Mouse (Mus musculus) small intestine, adult 2 months (tissue): ENCODE measurements around the gene Khdrbs1. TPM values are rescaled to one million over a fixed set of nuclear protein-coding genes. Genes with fewer than 3 reads are reported as not detected.
"Not testable (repeated sequence)": the region's sequence is repeated elsewhere in the genome, so short reads cannot be mapped to it uniquely, and the experiment has no call there.

Experiments
- H3K27ac ChIP-seq: fragments of 200-500 bp; 2 replicates; pipeline ENCODE4 v1.5.1; 2012; ENCODE audit warnings: low read depth, low read length, control low read depth, inconsistent platforms; ENCODE audit not compliant: insufficient read depth
- H3K27me3 ChIP-seq: fragments of 200-500 bp; 2 replicates; pipeline ENCODE4 v1.6.1; 2012; ENCODE audit warnings: mild to moderate bottlenecking, moderate library complexity, low read length, inconsistent platforms; ENCODE audit not compliant: control insufficient read depth, insufficient read depth
- H3K36me3 ChIP-seq: fragments of 200-500 bp; 2 replicates; pipeline ENCODE4 v1.6.1; 2012; ENCODE audit warnings: mild to moderate bottlenecking, low read length, control low read depth, inconsistent platforms; ENCODE audit not compliant: control insufficient read depth, insufficient read depth
- H3K4me1 ChIP-seq: fragments of 200-500 bp; 2 replicates; pipeline ENCODE4 v1.6.1; 2012; ENCODE audit warnings: low read length, inconsistent platforms, mixed read lengths; ENCODE audit not compliant: control insufficient read depth, insufficient read depth, insufficient read length
- H3K4me3 ChIP-seq: fragments of 200-500 bp; 2 replicates; pipeline ENCODE4 v1.5.1; 2012; ENCODE audit warnings: low read depth, mild to moderate bottlenecking, control low read depth, inconsistent platforms, low read length, moderate library complexity
- CTCF ChIP-seq: fragments of 200-500 bp; IDR thresholded peaks from 2 replicates; pipeline ENCODE4 v1.5.1; 2012; ENCODE audit warnings: low read depth, mild to moderate bottlenecking, control low read depth, inconsistent platforms, low read length, moderate library complexity, mixed read lengths; ENCODE audit not compliant: insufficient replicate concordance, insufficient read length; ENCODE audit errors: extremely low read depth
- POLR2A ChIP-seq: fragments of 200-500 bp; IDR thresholded peaks from 2 replicates; pipeline ENCODE4 v1.6.1; 2012; ENCODE audit warnings: low read depth, mild to moderate bottlenecking, control low read depth, inconsistent platforms, low read length, moderate library complexity
- WGBS: fragments of 180-500 bp; shearing (Covaris S2); methylation state at CpG from one replicate; pipeline ENCODE4 v1.1.7; 2018; 5-methylcytosine and 5-hydroxymethylcytosine counted together
- polyA plus RNA-seq: library from polyadenylated mRNA; depleted of rRNA; stranded (reverse); fragments of >200 nt; gene quantifications from 2 replicates; pipeline ENCODE4 v1.2.3, GENCODE M21; 2012

Gene Khdrbs1
- polyA plus RNA-seq, 1 experiment, result 58.7 TPM

DNA sequence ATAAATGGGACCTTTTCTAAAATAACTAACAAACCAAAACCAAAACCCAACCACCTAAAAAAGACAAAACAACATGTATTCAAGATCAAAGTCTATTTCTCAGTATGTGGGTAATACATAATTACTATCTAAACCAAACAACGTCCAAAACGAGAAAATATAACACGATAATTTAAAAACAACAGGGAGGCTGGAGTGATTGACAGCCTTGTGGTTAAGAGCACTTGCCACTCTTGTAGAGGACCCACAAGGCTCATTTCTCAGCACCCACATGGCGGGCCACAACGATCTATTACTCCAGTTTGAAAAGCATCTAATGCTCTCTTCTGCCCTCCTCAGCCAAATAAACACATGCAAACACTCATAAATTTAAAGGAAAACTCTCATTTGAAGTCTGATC, 10.7 kb downstream of the Khdrbs1 start:
- Histone ChIP-seq H3K27me3 (no peaks in the 10 kb centered on the region), H3K4me1 (0 out of 2 replicates have a peak, but pooled peaks cover 2% of the 10 kb centered on the region), H3K27ac (no peak overlapping the region), H3K4me3 (no peak overlapping the region), H3K36me3 (peaks cover 21% of the 10 kb centered on the region)
- WGBS, result 52% methylated on average over 5 of the region's 5 CpGs
- TF ChIP-seq POLR2A (no peak), CTCF (no peak)

DNA sequence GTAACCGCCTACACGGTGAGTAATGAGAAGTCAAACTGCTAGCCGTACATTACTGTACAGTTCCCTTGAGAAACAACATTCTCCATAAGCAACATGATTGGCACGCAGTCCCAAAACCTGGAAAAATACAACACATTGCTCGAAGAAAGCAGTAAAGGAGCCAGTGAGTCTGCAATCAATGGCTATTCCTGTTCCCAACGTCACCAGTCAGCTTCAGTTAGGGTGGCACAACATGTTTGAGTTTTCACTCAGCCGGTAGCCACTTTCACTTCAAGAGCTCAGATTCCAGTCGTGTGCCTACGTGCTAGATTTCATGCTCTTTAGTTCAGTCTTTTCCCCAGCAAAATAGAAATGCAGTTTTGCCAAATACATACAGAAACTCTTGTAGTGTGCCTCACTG, 25.8 kb downstream of the Khdrbs1 start:
- no peaks in the 10 kb centered on the region for H3K4me1 ChIP-seq
- peaks cover 65% of the 10 kb centered on the region for H3K36me3 ChIP-seq
- no peak overlapping the region for H3K27ac ChIP-seq
- H3K27me3 ChIP-seq, result no peaks in the 10 kb centered on the region
- no peak for TF ChIP-seq CTCF
- TF ChIP-seq POLR2A, result no peak
- no peak overlapping the region for H3K4me3 ChIP-seq
- WGBS, result 92% methylated on average over 9 of the region's 9 CpGs

DNA sequence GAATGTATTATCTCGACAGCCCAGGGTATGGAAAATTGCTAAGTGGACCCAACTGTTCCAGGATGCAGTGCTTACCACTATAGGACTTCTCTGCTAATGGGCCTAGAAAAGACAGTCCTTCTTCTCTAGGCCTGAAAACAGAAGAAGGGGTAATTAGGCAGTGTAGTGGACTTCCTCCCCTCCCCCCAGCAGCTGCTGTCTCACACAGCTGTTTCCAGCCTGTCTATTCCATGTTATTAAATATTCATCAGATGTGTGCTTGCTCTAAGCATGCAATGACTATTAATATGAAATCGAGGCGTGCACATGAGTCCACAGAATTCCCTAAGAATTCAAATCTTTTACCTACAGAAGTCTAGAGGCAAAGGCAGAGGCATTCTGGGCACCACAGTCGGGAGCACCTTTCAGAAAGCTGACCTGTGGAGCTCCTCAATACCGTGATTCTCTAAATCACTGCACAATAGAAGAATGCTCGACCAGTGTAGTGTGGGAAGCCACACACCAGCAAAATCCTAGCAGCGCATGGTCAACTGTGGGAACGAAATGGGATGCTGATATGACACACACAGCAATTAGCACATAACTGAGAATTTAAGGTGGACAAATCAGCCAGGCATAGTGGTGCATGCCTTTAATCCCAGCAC, 32.5 kb downstream of the Khdrbs1 start:
- Histone ChIP-seq H3K4me1 (no peaks in the 10 kb centered on the region), H3K36me3 (peaks cover 59% of the 10 kb centered on the region), H3K4me3 (no peak overlapping the region), H3K27me3 (no peaks in the 10 kb centered on the region), H3K27ac (no peak overlapping the region)
- 87% methylated on average over 8 of the region's 8 CpGs for WGBS
- TF ChIP-seq POLR2A (no peak), CTCF (no peak)

GRCm38 (mm10) chr4:129706750-129707149, 35.4 kb downstream of the Khdrbs1 start:
- Histone ChIP-seq H3K4me1 (no peaks in the 10 kb centered on the region), H3K27me3 (no peaks in the 10 kb centered on the region), H3K4me3 (no peak overlapping the region), H3K27ac (no peak overlapping the region), H3K36me3 (peaks cover 52% of the 10 kb centered on the region)
- 85% methylated on average over 3 of the region's 3 CpGs for WGBS
- no peak for TF ChIP-seq POLR2A
- no peak for TF ChIP-seq CTCF

- Histone ChIP-seq H3K27ac (no peak overlapping the region), H3K4me3 (no peak overlapping the region), H3K36me3 (peaks cover 26% of the 10 kb centered on the region), H3K4me1 (no peaks in the 10 kb centered on the region), H3K27me3 (no peaks in the 10 kb centered on the region)
- WGBS, result 61% methylated on average over 11 of the region's 11 CpGs
- TF ChIP-seq CTCF, result no peak
- TF ChIP-seq POLR2A, result no peak
Measured at GRCm38 (mm10) chr4:129702454-129702853, 39.6 kb downstream of the Khdrbs1 start.

DNA sequence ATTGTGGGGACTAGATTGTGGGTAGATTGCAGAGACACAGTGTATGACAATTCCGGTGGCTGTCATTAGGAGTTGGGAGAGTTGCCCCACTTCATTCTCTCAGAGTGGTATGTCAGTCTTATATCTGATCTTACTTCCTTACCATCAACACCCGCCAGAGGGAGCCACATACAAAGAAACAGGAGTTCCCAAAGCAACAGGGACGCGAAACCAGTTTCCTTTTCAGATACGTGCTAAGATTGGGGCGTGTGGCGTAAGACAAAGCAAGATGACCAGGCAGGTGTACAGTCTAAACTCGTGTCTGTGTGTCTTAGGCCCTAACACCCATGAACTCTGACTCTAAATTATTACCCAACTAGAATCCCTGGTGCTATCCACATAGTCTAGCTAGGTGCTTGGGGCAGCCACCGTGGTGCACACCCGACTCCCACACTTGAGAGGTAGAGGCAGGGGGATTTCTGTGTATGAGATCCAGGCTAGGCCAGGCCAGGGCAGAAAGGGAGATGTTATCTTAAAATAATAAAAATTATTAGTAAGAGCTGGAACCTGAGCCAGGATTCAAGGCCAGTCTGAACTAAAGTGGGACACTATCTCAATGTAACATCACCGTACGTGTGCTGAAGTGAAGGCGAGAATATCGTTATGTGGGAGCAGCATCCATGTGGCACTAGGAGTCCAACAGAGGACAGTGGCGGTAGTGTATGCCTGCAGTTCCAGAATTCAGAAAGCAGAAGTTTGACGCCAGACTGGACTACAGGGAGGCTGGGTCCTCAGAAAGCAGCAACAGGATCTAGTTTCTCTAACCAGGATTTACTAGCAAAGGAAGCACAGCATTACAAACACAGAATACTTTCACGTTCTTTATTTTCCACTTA, 40.4 kb downstream of the Khdrbs1 start:
- 37% methylated on average over 17 of the region's 17 CpGs for WGBS
- H3K27me3 ChIP-seq, result no peaks in the 10 kb centered on the region
- H3K36me3 ChIP-seq, result peaks cover 23% of the 10 kb centered on the region
- H3K27ac ChIP-seq, result no peak overlapping the region
- H3K4me3 ChIP-seq, result no peak overlapping the region
- TF ChIP-seq CTCF (peak; percentile 48; the same call in 1 of the 2 replicates), POLR2A (no peak)
- H3K4me1 ChIP-seq, result no peaks in the 10 kb centered on the region

- peaks cover 17% of the 10 kb centered on the region for H3K36me3 ChIP-seq
- WGBS, result 83% methylated on average over 6 of the region's 6 CpGs
- not testable (repeated sequence) for H3K27ac ChIP-seq, H3K27me3 ChIP-seq, H3K4me3 ChIP-seq, H3K4me1 ChIP-seq
Measured at GRCm38 (mm10) chr4:129700661-129701060, 41.4 kb downstream of the Khdrbs1 start.
